Mouse (Mus musculus) kidney, postnatal 0 days (tissue): ENCODE data around the gene Pomgnt2. TPM values are rescaled to one million over a fixed set of nuclear protein-coding genes. Genes with fewer than 3 reads are reported as not detected.

Source experiments
- ATAC-seq: fragments of 200-750 bp; cut with Nextera tagmentation; replicated peaks from 2 replicates; pipeline ENCODE4 v1.8.0; 2017; ENCODE audit warnings: low read depth, moderate number of reproducible peaks, moderate TSS enrichment, moderate library complexity; ENCODE audit not compliant: low FRiP score
- DNase-seq: peaks from one replicate; pipeline ENCODE4 v3.0.0-alpha.2; 2016; ENCODE audit warnings: low spot score
- H3K27ac ChIP-seq: fragments of 300-500 bp; sonication (generic); 2 replicates; pipeline ENCODE4 v1.5.1; 2014; ENCODE audit warnings: mild to moderate bottlenecking
- H3K27me3 ChIP-seq: fragments of 300-500 bp; sonication (generic); 2 replicates; pipeline ENCODE4 v1.6.1; 2014; ENCODE audit warnings: low read length, mixed read lengths; ENCODE audit not compliant: insufficient read depth
- H3K36me3 ChIP-seq: fragments of 300-500 bp; sonication (generic); 2 replicates; pipeline ENCODE4 v1.6.1; 2014; ENCODE audit warnings: low read length, mixed read lengths; ENCODE audit not compliant: insufficient read depth
- H3K4me1 ChIP-seq: fragments of 300-500 bp; sonication (generic); replicated peaks from 2 replicates; pipeline ENCODE4 v1.6.1; 2014; ENCODE audit warnings: antibody characterized with exemption, low read length, mixed read lengths; ENCODE audit not compliant: insufficient read depth
- H3K4me2 ChIP-seq: fragments of 300-500 bp; sonication (generic); 2 replicates; pipeline ENCODE4 v1.6.1; 2014; ENCODE audit warnings: mild to moderate bottlenecking, low read length, moderate library complexity, mixed read lengths
- H3K4me3 ChIP-seq: fragments of 300-500 bp; sonication (generic); replicated peaks from 2 replicates; pipeline ENCODE4 v1.5.1; 2014; ENCODE audit warnings: low read depth, low read length
- H3K9ac ChIP-seq: fragments of 300-500 bp; sonication (generic); 2 replicates; pipeline ENCODE4 v1.6.1; 2014; ENCODE audit warnings: low read depth, low read length
- H3K9me3 ChIP-seq: fragments of 300-500 bp; sonication (generic); replicated peaks from 2 replicates; pipeline ENCODE4 v1.6.1; 2016; ENCODE audit warnings: low read length, inconsistent platforms, mixed read lengths
- CTCF ChIP-seq: IDR thresholded peaks from 2 replicates; pipeline ENCODE4 v1.5.1; 2016; ENCODE audit warnings: antibody characterized with exemption, low read depth, mild to moderate bottlenecking, moderate library complexity
- WGBS: fragments of 180-500 bp; shearing (Covaris S2); extraction: QIAGEN DNeasy Blood & Tissue Kit; methylation state at CpG from one replicate; pipeline ENCODE4 v1.1.7; 2014; 5-methylcytosine and 5-hydroxymethylcytosine counted together
- polyA plus RNA-seq: library from polyadenylated mRNA; unstranded; fragments of >200 nt; fragmentation: Nextera tagmentation; extraction: Ambion mirVana; gene quantifications from 2 replicates; pipeline ENCODE4 v1.2.1, GENCODE M21; 2015

Gene Pomgnt2
- polyA plus RNA-seq, 1 experiment from 2014 or later = 12.6 TPM

- ATAC-seq (peak; percentile 38; the same call in 1 of the 2 replicates), DNase-seq (peak; percentile 94)
- H3K27me3 ChIP-seq = no peaks in the 10 kb centered on the region
- H3K27ac ChIP-seq = 0 out of 2 replicates have a peak overlapping the region, but pooled peaks have one; percentile 37
- no peak overlapping the region for H3K4me2 ChIP-seq
- H3K9ac ChIP-seq = no peak overlapping the region
- no peaks in the 10 kb centered on the region for H3K36me3 ChIP-seq
- WGBS = 6% methylated on average over 8 of the region's 8 CpGs
- no peaks in the 10 kb centered on the region for H3K9me3 ChIP-seq
- no peaks in the 10 kb centered on the region; the same call in 1 of the 2 replicates for H3K4me1 ChIP-seq
- no peak overlapping the region for H3K4me3 ChIP-seq
- TF ChIP-seq CTCF = peak; percentile 89
Measured at GRCm38 (mm10) chr9:122018782-122019395, 22.0 kb upstream of the Pomgnt2 start.

DNA sequence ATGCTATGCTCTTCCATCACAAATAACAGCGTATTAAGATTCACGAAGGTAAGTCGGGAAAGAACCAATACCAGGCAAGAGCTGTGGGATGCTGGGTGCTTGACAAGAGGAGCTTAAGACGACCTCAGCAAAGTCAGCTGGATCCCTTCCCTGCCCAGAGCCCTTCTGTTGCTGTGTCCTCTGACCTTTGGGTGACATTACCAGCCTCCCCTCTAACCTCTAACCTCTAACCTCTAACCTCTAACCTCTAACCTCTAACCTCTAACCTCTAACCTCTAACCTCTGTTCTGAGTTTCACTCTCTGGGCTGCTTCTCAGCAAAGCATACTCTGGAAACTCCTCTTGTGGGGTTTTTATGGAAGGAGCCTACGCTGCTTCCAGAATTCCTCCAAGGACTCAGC, 21.2 kb upstream of the Pomgnt2 start:
- Histone ChIP-seq H3K27me3 (no peaks in the 10 kb centered on the region), H3K4me2 (no peak overlapping the region), H3K9ac (no peak overlapping the region), H3K9me3 (no peaks in the 10 kb centered on the region), H3K36me3 (no peaks in the 10 kb centered on the region), H3K27ac (no peak overlapping the region), H3K4me3 (no peak overlapping the region), H3K4me1 (no peaks in the 10 kb centered on the region; the same call in 1 of the 2 replicates)
- TF ChIP-seq CTCF = no peak
- WGBS = 88% methylated on average over 5 of the region's 5 CpGs
- no peak for ATAC-seq
- no peak for DNase-seq

DNA sequence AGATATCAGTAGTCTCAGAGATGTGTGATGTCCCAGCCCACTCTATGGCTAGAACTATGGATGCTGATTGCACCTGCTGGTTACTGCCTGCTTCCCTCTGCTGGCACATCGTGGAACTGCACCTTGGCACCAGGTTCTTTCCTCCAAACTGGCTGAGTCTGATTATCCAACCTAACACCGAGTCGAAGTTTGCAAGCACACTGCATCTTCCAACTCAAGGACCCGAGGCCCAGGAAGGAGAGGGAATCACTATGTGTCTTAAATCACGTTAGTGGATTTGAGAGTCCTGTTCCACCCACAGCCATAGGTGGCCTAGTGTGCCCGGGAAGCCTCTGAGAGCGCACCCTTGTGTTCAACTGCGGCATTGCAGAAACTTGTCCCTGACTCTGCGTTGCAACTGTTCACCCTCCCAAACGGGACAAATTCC, 17.3 kb upstream of the Pomgnt2 start:
- Histone ChIP-seq H3K4me1 (no peaks in the 10 kb centered on the region; the same call in 1 of the 2 replicates), H3K27ac (no peak overlapping the region), H3K27me3 (no peaks in the 10 kb centered on the region), H3K4me2 (no peak overlapping the region), H3K9me3 (no peaks in the 10 kb centered on the region), H3K9ac (no peak overlapping the region), H3K36me3 (no peaks in the 10 kb centered on the region), H3K4me3 (no peak overlapping the region)
- ATAC-seq (peak; percentile 41), DNase-seq (peak; percentile 66)
- TF ChIP-seq CTCF = peak; percentile 94
- WGBS = 11% methylated on average over 10 of the region's 10 CpGs

DNA sequence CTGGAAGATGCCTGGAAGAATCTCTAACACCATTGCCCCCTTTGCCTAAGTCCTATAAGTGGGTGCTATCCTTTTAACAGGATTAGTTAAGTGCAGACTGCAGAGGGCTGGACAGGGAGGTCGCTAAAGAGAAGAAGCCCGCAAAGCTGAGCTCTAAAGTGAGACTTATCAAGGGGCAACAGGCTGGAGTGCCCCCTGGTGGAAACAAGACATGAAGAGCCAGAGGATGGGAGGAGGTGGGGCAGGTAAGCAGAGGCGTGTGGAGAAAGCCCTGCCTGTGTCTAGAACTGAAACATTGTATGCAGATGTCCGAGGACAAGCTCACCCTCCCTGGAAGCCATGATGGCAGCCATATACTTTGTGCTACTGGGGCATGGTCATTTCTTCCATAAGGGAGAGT, 16.7 kb upstream of the Pomgnt2 start:
- TF ChIP-seq CTCF = no peak; the same call in 1 of the 2 replicates

DNA sequence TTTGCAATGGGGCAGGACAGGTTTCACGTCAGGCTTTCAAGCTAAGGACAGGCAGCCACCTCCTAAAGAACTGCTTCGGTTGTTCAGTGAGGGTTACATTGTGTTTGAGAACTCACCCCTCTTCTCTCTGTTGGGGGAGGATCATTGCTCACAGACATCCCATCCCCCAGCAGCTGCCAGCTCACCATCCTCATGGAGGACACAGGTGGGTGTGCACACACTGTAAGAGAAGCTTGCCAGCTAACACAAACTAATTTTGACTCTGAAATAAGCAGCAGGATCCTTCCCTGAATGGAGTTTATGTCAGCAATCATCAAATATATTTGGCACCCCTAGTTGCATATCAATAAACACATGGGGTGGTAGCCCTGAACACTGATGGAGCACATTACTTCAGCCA, 15.9 kb upstream of the Pomgnt2 start:
- no peak for DNase-seq
- no peaks in the 10 kb centered on the region for H3K4me1 ChIP-seq
- WGBS = 82% methylated on average over 2 of the region's 2 CpGs
- H3K4me2 ChIP-seq = no peak overlapping the region
- no peak overlapping the region for H3K4me3 ChIP-seq
- ATAC-seq = no peak
- H3K36me3 ChIP-seq = no peaks in the 10 kb centered on the region
- no peak overlapping the region for H3K27ac ChIP-seq
- no peak for TF ChIP-seq CTCF
- no peak overlapping the region for H3K9ac ChIP-seq
- H3K9me3 ChIP-seq = no peaks in the 10 kb centered on the region
- H3K27me3 ChIP-seq = no peaks in the 10 kb centered on the region

More for the DNA sequence above, 16.7 kb upstream of the Pomgnt2 start:
- WGBS = 81% methylated on average over 4 of the region's 4 CpGs
- Histone ChIP-seq H3K4me2 (no peak overlapping the region), H3K36me3 (no peaks in the 10 kb centered on the region), H3K4me3 (no peak overlapping the region), H3K27me3 (no peaks in the 10 kb centered on the region), H3K9ac (no peak overlapping the region), H3K9me3 (no peaks in the 10 kb centered on the region), H3K4me1 (no peaks in the 10 kb centered on the region), H3K27ac (no peak overlapping the region)
- ATAC-seq (no peak), DNase-seq (no peak)

- Histone ChIP-seq H3K36me3 (no peaks in the 10 kb centered on the region), H3K9me3 (no peaks in the 10 kb centered on the region), H3K9ac (no peak overlapping the region), H3K27ac (no peak overlapping the region), H3K4me3 (no peak overlapping the region), H3K27me3 (no peaks in the 10 kb centered on the region), H3K4me1 (no peaks in the 10 kb centered on the region), H3K4me2 (no peak overlapping the region)
- DNase-seq (no peak), ATAC-seq (no peak)
- 94% methylated on average over 2 of the region's 2 CpGs for WGBS
- no peak for TF ChIP-seq CTCF
Measured at GRCm38 (mm10) chr9:122010751-122011150, 13.8 kb upstream of the Pomgnt2 start.

GRCm38 (mm10) chr9:122008876-122009275, 12.0 kb upstream of the Pomgnt2 start:
- H3K27ac ChIP-seq = no peak overlapping the region
- DNase-seq = no peak
- TF ChIP-seq CTCF = no peak
- no peak overlapping the region for H3K4me3 ChIP-seq
- no peaks in the 10 kb centered on the region for H3K9me3 ChIP-seq
- no peak overlapping the region for H3K4me2 ChIP-seq
- 50% methylated on average over 2 of the region's 2 CpGs for WGBS
- no peak overlapping the region for H3K9ac ChIP-seq
- H3K4me1 ChIP-seq = no peaks in the 10 kb centered on the region
- no peak for ATAC-seq
- H3K36me3 ChIP-seq = no peaks in the 10 kb centered on the region
- H3K27me3 ChIP-seq = no peaks in the 10 kb centered on the region
